Mouse (Mus musculus) bone marrow macrophage, adult 2 months (primary cell): ENCODE measurements around the gene Kcnk7.
"Not testable (repeated sequence)": the region's sequence is repeated elsewhere in the genome, so short reads cannot be mapped to it uniquely, and the experiment has no call there.

ENCODE experiments used
- CTCF ChIP-seq: IDR thresholded peaks from 2 replicates; pipeline ENCODE4 v1.5.1; 2012; ENCODE audit warnings: low read depth, mild to moderate bottlenecking, low read length, moderate library complexity
- POLR2A ChIP-seq: IDR thresholded peaks from 2 replicates; pipeline ENCODE4 v1.6.1; 2012; ENCODE audit warnings: mild to moderate bottlenecking, low read depth, low read length, borderline replicate concordance

DNA sequence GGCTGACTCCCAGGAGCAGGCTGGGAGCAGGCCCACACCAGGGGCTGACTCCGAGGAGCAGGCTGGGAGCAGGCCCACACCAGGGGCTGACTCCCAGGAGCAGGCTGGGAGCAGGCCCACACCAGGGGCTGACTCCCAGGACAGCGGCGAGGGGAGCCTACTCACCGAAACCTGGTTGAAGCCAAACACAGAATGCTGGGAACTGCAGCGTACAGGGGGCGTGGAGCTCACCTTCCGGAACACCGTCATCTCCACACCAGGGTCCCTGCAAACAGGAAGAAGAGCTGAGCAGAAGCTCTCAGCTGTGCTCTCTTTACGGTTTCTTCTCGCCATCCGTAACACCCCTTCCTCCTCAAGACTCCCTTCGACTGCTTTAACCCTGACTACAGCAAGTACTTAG is 17.2 kb upstream of the Kcnk7 start:
- not testable (repeated sequence) for TF ChIP-seq CTCF, POLR2A
